Mouse (Mus musculus) liver, embryonic 14.5 days (tissue): ENCODE results near the gene Kifap3. TPM values are rescaled to one million over a fixed set of nuclear protein-coding genes. Genes with fewer than 3 reads are reported as not detected.
"Not testable (repeated sequence)": the region's sequence is repeated elsewhere in the genome, so short reads cannot be mapped to it uniquely, and the experiment has no call there.

ENCODE experiments used
- ATAC-seq: fragments of 200-750 bp; cut with Nextera tagmentation; 2 replicates; pipeline ENCODE4 v1.8.0; 2017; ENCODE audit warnings: moderate number of reproducible peaks, mild to moderate bottlenecking, moderate library complexity; ENCODE audit not compliant: insufficient read depth
- DNase-seq, 3 experiments: peaks; one replicate each; pipeline ENCODE4 v3.0.0-alpha.2; 2012 to 2013; ENCODE audit warnings: low read depth in 3 of 3, low spot score in 3 of 3
- H3K27ac ChIP-seq: fragments of 300-500 bp; sonication (generic); 2 replicates; pipeline ENCODE4 v1.5.1; 2014; ENCODE audit warnings: moderate library complexity, mild to moderate bottlenecking, control low read depth, inconsistent platforms
- H3K27me3 ChIP-seq: fragments of 300-500 bp; sonication (generic); 2 replicates; pipeline ENCODE4 v1.6.1; 2014; ENCODE audit warnings: mild to moderate bottlenecking, low read length, moderate library complexity; ENCODE audit not compliant: control insufficient read depth, insufficient read depth
- H3K36me3 ChIP-seq: fragments of 300-500 bp; sonication (generic); replicated peaks from 2 replicates; pipeline ENCODE4 v1.6.1; 2014; ENCODE audit warnings: low read depth; ENCODE audit not compliant: control insufficient read depth, insufficient read depth
- H3K4me1 ChIP-seq, 2 experiments: fragments of 200-500 bp in 1 of 2; fragments of 300-500 bp in 1 of 2; sonication (generic) in 1 of 2; replicated peaks; 2 replicates each; pipeline ENCODE4 v1.6.1; 2012 to 2014; ENCODE audit warnings: antibody characterized with exemption in 1 of 2, inconsistent platforms in 1 of 2, low read length in 1 of 2; ENCODE audit not compliant: control insufficient read depth in 2 of 2, insufficient read depth in 2 of 2
- H3K4me2 ChIP-seq: fragments of 300-500 bp; sonication (generic); 2 replicates; pipeline ENCODE4 v1.6.1; 2014; ENCODE audit warnings: low read depth, mild to moderate bottlenecking, control low read depth, moderate library complexity
- H3K4me3 ChIP-seq, 2 experiments: fragments of 200-500 bp in 1 of 2; fragments of 300-500 bp in 1 of 2; sonication (generic) in 1 of 2; 2 replicates each; pipeline ENCODE4 v1.5.1; 2012 to 2014; ENCODE audit warnings: low read depth in 2 of 2, low read length in 2 of 2, mild to moderate bottlenecking in 2 of 2, control low read depth in 1 of 2, inconsistent platforms in 1 of 2, moderate library complexity in 1 of 2; ENCODE audit not compliant: insufficient read depth in 1 of 2
- H3K9ac ChIP-seq: fragments of 300-500 bp; sonication (generic); replicated peaks from 2 replicates; pipeline ENCODE4 v1.6.1; 2014; ENCODE audit warnings: mild to moderate bottlenecking, control low read depth, moderate library complexity
- H3K9me3 ChIP-seq: fragments of 300-500 bp; sonication (generic); 2 replicates; pipeline ENCODE4 v1.6.1; 2016; ENCODE audit warnings: low read length, mixed read lengths; ENCODE audit not compliant: control insufficient read depth
- CTCF ChIP-seq: IDR thresholded peaks from 2 replicates; pipeline ENCODE4 v1.5.1; 2016; ENCODE audit warnings: antibody characterized with exemption, low read depth, control low read depth
- EP300 ChIP-seq: IDR thresholded peaks from 2 replicates; pipeline ENCODE4 v1.6.1; 2016; ENCODE audit warnings: antibody characterized with exemption, low read depth
- WGBS: fragments of 180-500 bp; shearing (Covaris S2); extraction: QIAGEN DNeasy Blood & Tissue Kit; methylation state at CpG from one replicate; pipeline ENCODE4 v1.1.7; 2014; ENCODE audit not compliant: insufficient replicate concordance; 5-methylcytosine and 5-hydroxymethylcytosine counted together
- polyA plus RNA-seq, 2 experiments: library from polyadenylated mRNA; depleted of rRNA in 1 of 2; stranded (reverse) in 1 of 2; unstranded in 1 of 2; fragments of >200 nt; fragmentation: Nextera tagmentation in 1 of 2; extraction: Ambion mirVana in 1 of 2; gene quantifications; 2 replicates each; pipeline versions ENCODE4 v1.2.1 to v1.2.3; 2012 to 2014

The Kifap3 gene
- polyA plus RNA-seq, 2 experiments: 1.3 to 2.3 TPM

- Histone ChIP-seq H3K27ac (no peak overlapping the region), H3K27me3 (no peaks in the 10 kb centered on the region), H3K4me3 (no peak overlapping the region), H3K4me2 (no peak overlapping the region), H3K9ac (no peak overlapping the region), H3K36me3 (no peaks in the 10 kb centered on the region), H3K9me3 (no peaks in the 10 kb centered on the region), H3K4me1 (peaks cover 0 to 5% of the 10 kb centered on the region in 2 experiments; a peak in 1 of 4 replicates)
- DNase-seq: peak in 1 of 3 experiments; percentile 4
- 10% methylated on average over 2 of the region's 2 CpGs for WGBS
- peak; percentile 62; the same call in 1 of the 2 replicates for ATAC-seq
- TF ChIP-seq CTCF (no peak), EP300 (no peak)
Observed at GRCm38 (mm10) chr1:163835062-163835461, 55.7 kb downstream of the Kifap3 start.

- not testable (repeated sequence) for ATAC-seq, H3K4me2 ChIP-seq, H3K9me3 ChIP-seq, H3K4me3 ChIP-seq, H3K27me3 ChIP-seq, DNase-seq, H3K9ac ChIP-seq, H3K4me1 ChIP-seq, H3K36me3 ChIP-seq, H3K27ac ChIP-seq
- WGBS: 69% methylated on average over 3 of the region's 3 CpGs
Observed at GRCm38 (mm10) chr1:163838482-163838881, 59.1 kb downstream of the Kifap3 start.

GRCm38 (mm10) chr1:163840555-163840954 is 61.2 kb downstream of the Kifap3 start:
- no peak overlapping the region for H3K4me3 ChIP-seq
- no peak overlapping the region for H3K9ac ChIP-seq
- DNase-seq (no peak), ATAC-seq (no peak)
- no peaks in the 10 kb centered on the region for H3K27me3 ChIP-seq
- H3K4me1 ChIP-seq: no peaks in the 10 kb centered on the region
- no peaks in the 10 kb centered on the region for H3K9me3 ChIP-seq
- no peak overlapping the region for H3K4me2 ChIP-seq
- H3K27ac ChIP-seq: no peak overlapping the region
- 65% methylated on average over 8 of the region's 8 CpGs for WGBS
- TF ChIP-seq EP300: no peak
- no peak for TF ChIP-seq CTCF
- H3K36me3 ChIP-seq: no peaks in the 10 kb centered on the region

DNA sequence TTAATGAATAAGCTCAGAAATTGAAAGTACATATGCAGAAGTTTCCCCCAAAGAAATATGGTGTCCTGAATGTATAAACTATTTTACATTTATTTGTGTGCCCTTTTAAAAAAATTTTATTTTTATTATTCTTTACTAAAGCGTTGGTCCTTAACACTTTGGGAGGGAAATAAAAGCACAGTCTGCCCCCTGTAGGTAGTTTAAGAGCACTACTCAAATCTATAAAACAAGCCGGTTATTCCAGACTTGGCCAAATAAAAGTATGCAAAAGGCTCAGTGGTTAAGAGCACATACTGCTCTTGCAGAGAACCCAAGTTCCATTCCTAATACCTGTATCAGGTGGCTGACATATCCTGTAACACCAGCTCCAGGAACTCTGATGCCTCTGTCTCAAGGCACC is 62.9 kb downstream of the Kifap3 start:
- Histone ChIP-seq H3K9ac (no peak overlapping the region), H3K27ac (no peak overlapping the region), H3K4me2 (no peak overlapping the region), H3K9me3 (no peaks in the 10 kb centered on the region), H3K4me1 (no peaks in the 10 kb centered on the region), H3K36me3 (no peaks in the 10 kb centered on the region), H3K4me3 (no peak overlapping the region), H3K27me3 (no peaks in the 10 kb centered on the region)
- DNase-seq: peak in 1 of 3 experiments; percentile 1
- no peak for TF ChIP-seq EP300
- ATAC-seq: no peak
- WGBS: 46% methylated on average over 2 of the region's 2 CpGs

DNA sequence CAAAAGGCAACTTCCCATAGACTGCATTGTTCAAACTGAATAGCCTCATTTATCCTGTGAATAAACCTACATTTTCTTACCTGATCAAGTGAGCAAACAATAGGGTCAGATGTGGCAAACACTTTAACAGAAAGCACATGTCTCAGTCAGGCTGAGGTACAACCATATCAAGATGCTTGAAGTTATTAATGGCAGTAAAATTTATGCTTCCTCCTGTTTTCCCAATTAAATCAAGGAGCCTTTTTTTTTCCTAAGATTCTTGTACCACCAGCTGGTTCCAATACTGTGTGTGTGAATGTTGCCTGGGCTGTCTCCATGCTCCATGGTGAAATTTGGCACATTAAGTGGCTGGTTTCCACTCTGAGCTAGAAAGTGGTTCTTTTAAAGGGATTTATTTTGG is 64.5 kb downstream of the Kifap3 start:
- DNase-seq: no peak
- Histone ChIP-seq H3K36me3 (no peaks in the 10 kb centered on the region), H3K4me2 (no peak overlapping the region), H3K9me3 (no peaks in the 10 kb centered on the region), H3K9ac (no peak overlapping the region), H3K27ac (no peak overlapping the region), H3K4me3 (no peak overlapping the region), H3K4me1 (no peaks in the 10 kb centered on the region), H3K27me3 (no peaks in the 10 kb centered on the region)
- no peak for TF ChIP-seq EP300
- TF ChIP-seq CTCF: no peak
- ATAC-seq: no peak
